Mouse (Mus musculus) thymus, postnatal 36 days (tissue): ENCODE measurements around the gene Faim2.
A peak's percentile ranks its signal among the peaks of the same experiment; 100 is the strongest.

ENCODE experiments used
- DNase-seq, 2 experiments: peaks; one replicate each; pipeline ENCODE4 v3.0.0; 2022; ENCODE audit warnings: mixed read lengths in 2 of 2

Gene Faim2

GRCm38 (mm10) chr15:99505324-99506095 lies 22.5 kb downstream of the Faim2 start:
- no peak for DNase-seq

GRCm38 (mm10) chr15:99503256-99503655 lies 24.7 kb downstream of the Faim2 start:
- no peak for DNase-seq

GRCm38 (mm10) chr15:99502311-99502831 lies 25.6 kb downstream of the Faim2 start:
- no peak for DNase-seq

- no peak for DNase-seq
Measured at GRCm38 (mm10) chr15:99501292-99502260, 26.4 kb downstream of the Faim2 start.

GRCm38 (mm10) chr15:99500320-99500719 lies 27.6 kb downstream of the Faim2 start:
- no peak for DNase-seq

GRCm38 (mm10) chr15:99499726-99500125 lies 28.2 kb downstream of the Faim2 start:
- no peak for DNase-seq

GRCm38 (mm10) chr15:99498781-99499180 lies 29.2 kb downstream of the Faim2 start:
- DNase-seq, result no peak

GRCm38 (mm10) chr15:99498356-99498755 lies 29.6 kb downstream of the Faim2 start:
- DNase-seq, result no peak

- no peak for DNase-seq
Measured at GRCm38 (mm10) chr15:99497527-99498242, 30.3 kb downstream of the Faim2 start.

- DNase-seq, result peak in 1 of 2 experiments; percentile 21
Measured at GRCm38 (mm10) chr15:99497061-99497460, 30.9 kb downstream of the Faim2 start.

- no peak for DNase-seq
Measured at GRCm38 (mm10) chr15:99484745-99485144, 43.2 kb downstream of the Faim2 start.

GRCm38 (mm10) chr15:99475814-99476213 lies 52.2 kb downstream of the Faim2 start:
- DNase-seq, result no peak

- DNase-seq, result peak; percentile 93
Measured at GRCm38 (mm10) chr15:99474576-99474926, 53.4 kb downstream of the Faim2 start, which contains the start of gene Bcdin3d. Gene Bcdin3d, minus strand, starts transcription at chr15:99474730.

- no peak for DNase-seq
Measured at GRCm38 (mm10) chr15:99473801-99474575, 54.0 kb downstream of the Faim2 start.

GRCm38 (mm10) chr15:99472972-99473371 lies 55.0 kb downstream of the Faim2 start:
- no peak for DNase-seq

- no peak for DNase-seq
Measured at GRCm38 (mm10) chr15:99471677-99472063, 56.3 kb downstream of the Faim2 start.

GRCm38 (mm10) chr15:99470971-99471676 lies 56.8 kb downstream of the Faim2 start:
- peak; percentile 38 for DNase-seq

- peak in 1 of 2 experiments; percentile 11 for DNase-seq
Measured at GRCm38 (mm10) chr15:99470224-99470761, 57.7 kb downstream of the Faim2 start.

GRCm38 (mm10) chr15:99469736-99470135 lies 58.2 kb downstream of the Faim2 start:
- DNase-seq, result no peak

GRCm38 (mm10) chr15:99469067-99469466 lies 58.9 kb downstream of the Faim2 start:
- DNase-seq, result peak; percentile 62 to 65

GRCm38 (mm10) chr15:99463194-99463593 lies 64.8 kb downstream of the Faim2 start:
- DNase-seq, result no peak
